Mouse (Mus musculus) brain, embryonic 14.5 days (tissue): ENCODE measurements around the gene Mtg2. TPM values are rescaled to one million over a fixed set of nuclear protein-coding genes. Genes with fewer than 3 reads are reported as not detected.

Source experiments
- DNase-seq: peaks from one replicate; pipeline ENCODE4 v3.0.0-alpha.2; 2011; ENCODE audit warnings: low read depth
- CTCF ChIP-seq: fragments of 200-500 bp; IDR thresholded peaks from 2 replicates; pipeline ENCODE4 v1.5.1; 2012; ENCODE audit warnings: inconsistent platforms, mild to moderate bottlenecking, moderate library complexity, borderline replicate concordance; ENCODE audit not compliant: insufficient read depth, insufficient read length; ENCODE audit errors: extremely low read depth
- POLR2A ChIP-seq: fragments of 200-500 bp; IDR thresholded peaks from 2 replicates; pipeline ENCODE4 v1.6.1; 2012; ENCODE audit warnings: mild to moderate bottlenecking, inconsistent platforms, borderline replicate concordance; ENCODE audit not compliant: poor library complexity, insufficient read depth, insufficient read length, severe bottlenecking; ENCODE audit errors: extremely low read depth
- polyA plus RNA-seq: library from polyadenylated mRNA; depleted of rRNA; stranded (reverse); fragments of >200 nt; gene quantifications from 2 replicates; pipeline ENCODE4 v1.2.3, GENCODE M21; 2012

The Mtg2 gene
- polyA plus RNA-seq, 1 experiment = 36.3 TPM

- no peak for TF ChIP-seq CTCF
- TF ChIP-seq POLR2A = no peak
- DNase-seq = no peak
These were observed 463 bp upstream of the Mtg2 start for GRCm38 (mm10) chr2:180069770-180070480.

- TF ChIP-seq POLR2A = no peak
- no peak for TF ChIP-seq CTCF
- no peak for DNase-seq
These were observed 1.3 kb downstream of the Mtg2 start for GRCm38 (mm10) chr2:180071671-180072070.

GRCm38 (mm10) chr2:180072886-180073285 lies 2.5 kb downstream of the Mtg2 start:
- no peak for TF ChIP-seq CTCF
- TF ChIP-seq POLR2A = no peak
- no peak for DNase-seq

GRCm38 (mm10) chr2:180077622-180078021 lies 7.2 kb downstream of the Mtg2 start:
- no peak for DNase-seq
- no peak for TF ChIP-seq CTCF
- TF ChIP-seq POLR2A = no peak

GRCm38 (mm10) chr2:180080680-180081079 lies 10.3 kb downstream of the Mtg2 start:
- no peak for TF ChIP-seq CTCF
- TF ChIP-seq POLR2A = no peak
- no peak for DNase-seq

GRCm38 (mm10) chr2:180083063-180083462 lies 12.7 kb downstream of the Mtg2 start:
- no peak for DNase-seq
- no peak for TF ChIP-seq POLR2A
- TF ChIP-seq CTCF = no peak

GRCm38 (mm10) chr2:180084565-180084964 lies 14.2 kb downstream of the Mtg2 start:
- TF ChIP-seq POLR2A = no peak
- no peak for TF ChIP-seq CTCF
- no peak for DNase-seq

GRCm38 (mm10) chr2:180085926-180086636 lies 15.7 kb downstream of the Mtg2 start:
- DNase-seq = peak; percentile 63

GRCm38 (mm10) chr2:180086637-180087027 lies 16.2 kb downstream of the Mtg2 start:
- TF ChIP-seq POLR2A (no peak), CTCF (no peak)
- no peak for DNase-seq

More at GRCm38 (mm10) chr2:180085926-180086636, 15.7 kb downstream of the Mtg2 start:
- TF ChIP-seq CTCF = no peak
- TF ChIP-seq POLR2A = no peak

- peak; percentile 16; the same call in 1 of the 2 replicates for TF ChIP-seq CTCF
- TF ChIP-seq POLR2A = no peak
- no peak for DNase-seq
These were observed 17.1 kb downstream of the Mtg2 start for GRCm38 (mm10) chr2:180087472-180087871.

- no peak for DNase-seq
- no peak for TF ChIP-seq CTCF
- no peak for TF ChIP-seq POLR2A
These were observed 19.9 kb downstream of the Mtg2 start for GRCm38 (mm10) chr2:180090285-180090684.
